ENCODE assay signal across 12 mouse cellular contexts in the genomic region with DNA sequence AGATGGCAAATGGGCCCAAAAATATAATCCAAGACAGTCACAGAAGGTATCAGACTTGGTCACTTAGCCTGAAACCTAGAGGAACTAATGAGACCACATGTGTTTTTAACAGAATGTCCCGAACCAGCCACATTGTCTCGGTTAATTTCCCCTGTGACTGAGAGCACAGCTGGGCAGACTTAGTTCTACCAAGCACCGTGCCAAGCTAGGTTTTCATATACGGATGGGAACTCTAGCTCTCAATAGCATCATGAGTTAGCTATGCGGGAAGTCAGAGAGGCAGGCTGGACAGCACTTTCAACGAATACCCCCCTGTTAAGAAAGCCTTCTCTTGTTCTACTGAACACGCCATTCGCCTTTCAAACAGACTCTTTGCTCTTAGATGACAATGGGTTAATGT. TPM values are rescaled to one million over a fixed set of nuclear protein-coding genes. Genes with fewer than 3 reads are reported as not detected.
"Had no signal": no experiment of that assay in that cellular context is flagged by ENCODE, and none has a peak within 500 bp of the region (broad histone marks: within the 10 kb centered on the region; RNA-seq: fewer than 3 reads in every experiment).

No protein-coding gene starts in this region.

- ATAC-seq: liver, postnatal 0 days; midbrain, embryonic 16.5 days had no signal

- H3K9me3 ChIP-seq: kidney, embryonic 15.5 days; liver, embryonic 13.5 days; stomach, embryonic 15.5 days had no signal

- DNase-seq: kidney, postnatal 14 days; left cerebral cortex, postnatal 4 days; liver; liver, embryonic 13.5 days; liver, postnatal 0 days; right cerebral cortex, postnatal 14 days; thymus, adult 2 months; thymus, postnatal 25 days had no signal

- H3K4me2 ChIP-seq: kidney, embryonic 15.5 days; liver, embryonic 13.5 days; stomach, embryonic 15.5 days had no signal

- H3K27me3 ChIP-seq: kidney, embryonic 15.5 days; liver, embryonic 13.5 days; stomach, embryonic 15.5 days had no signal

- H3K4me3 ChIP-seq: kidney, embryonic 15.5 days; liver, embryonic 13.5 days; stomach, embryonic 15.5 days had no signal

- H3K27ac ChIP-seq: kidney, embryonic 15.5 days; liver, embryonic 13.5 days; stomach, embryonic 15.5 days had no signal

- H3K36me3 ChIP-seq: kidney, embryonic 15.5 days; liver, embryonic 13.5 days; stomach, embryonic 15.5 days had no signal

- H3K4me1 ChIP-seq: liver, embryonic 13.5 days; stomach, embryonic 15.5 days had no signal

- H3K9ac ChIP-seq: kidney, embryonic 15.5 days; liver, embryonic 13.5 days; liver, postnatal 0 days; stomach, embryonic 15.5 days had no signal

RNA-seq across cellular contexts. Expression of a gene that starts 1.1 kb away (rescaled TPM):
- total RNA-seq: megakaryocyte-erythroid progenitor cell, adult 5-6 weeks had no signal
